Mouse (Mus musculus): Measurements from ENCODE around the gene Calm3. TPM values are rescaled to one million over a fixed set of nuclear protein-coding genes. Genes with fewer than 3 reads are reported as not detected.

Calm3 gene
- total RNA-seq, 1 experiment from 2014 or later, result 273 TPM

DNA sequence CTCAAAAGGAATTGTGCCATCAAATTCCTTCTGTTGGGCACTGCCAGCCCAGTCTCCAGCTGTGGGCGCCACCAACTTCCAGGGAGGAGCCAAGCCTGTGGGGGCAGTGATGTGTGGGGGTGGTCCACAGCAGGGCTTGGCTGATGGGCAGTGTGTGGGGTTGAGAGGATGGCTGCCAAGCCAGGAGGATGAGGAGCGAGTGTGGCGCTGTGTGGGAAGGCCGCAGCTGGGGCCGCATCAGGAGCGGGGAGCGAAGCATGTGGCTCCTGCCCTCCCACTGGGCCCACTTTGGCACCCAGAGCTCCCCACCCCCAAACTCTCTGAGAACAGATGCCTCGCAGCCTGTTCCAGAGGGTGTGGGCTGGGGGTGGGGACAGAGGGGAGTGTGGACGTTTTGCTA, 5.9 kb downstream of the Calm3 start:
- no peak for ATAC-seq (ENCODE audit: extremely low read depth, insufficient number of reproducible peaks, low FRiP score, poor library complexity, severe bottlenecking)

DNA sequence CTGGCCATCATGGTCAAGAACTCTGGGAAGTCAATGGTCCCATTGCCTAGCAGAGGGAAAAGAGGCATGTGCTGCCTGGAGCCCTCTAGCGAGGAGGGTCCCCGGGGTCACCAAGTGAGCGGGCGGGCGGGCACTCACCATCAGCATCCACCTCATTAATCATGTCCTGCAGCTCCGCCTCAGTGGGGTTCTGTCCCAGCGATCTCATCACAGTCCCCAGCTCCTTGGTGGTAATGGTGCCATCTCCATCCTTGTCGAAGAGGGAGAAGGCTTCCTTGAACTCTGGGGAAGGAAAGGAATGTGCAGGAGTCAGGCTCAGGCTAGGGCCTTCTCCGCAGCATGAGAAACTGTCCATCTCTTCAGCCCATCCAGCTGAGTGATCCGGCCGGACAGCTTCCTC, 6.5 kb downstream of the Calm3 start:
- ATAC-seq (ENCODE audit: extremely low read depth, insufficient number of reproducible peaks, low FRiP score, poor library complexity, severe bottlenecking), result no peak

DNA sequence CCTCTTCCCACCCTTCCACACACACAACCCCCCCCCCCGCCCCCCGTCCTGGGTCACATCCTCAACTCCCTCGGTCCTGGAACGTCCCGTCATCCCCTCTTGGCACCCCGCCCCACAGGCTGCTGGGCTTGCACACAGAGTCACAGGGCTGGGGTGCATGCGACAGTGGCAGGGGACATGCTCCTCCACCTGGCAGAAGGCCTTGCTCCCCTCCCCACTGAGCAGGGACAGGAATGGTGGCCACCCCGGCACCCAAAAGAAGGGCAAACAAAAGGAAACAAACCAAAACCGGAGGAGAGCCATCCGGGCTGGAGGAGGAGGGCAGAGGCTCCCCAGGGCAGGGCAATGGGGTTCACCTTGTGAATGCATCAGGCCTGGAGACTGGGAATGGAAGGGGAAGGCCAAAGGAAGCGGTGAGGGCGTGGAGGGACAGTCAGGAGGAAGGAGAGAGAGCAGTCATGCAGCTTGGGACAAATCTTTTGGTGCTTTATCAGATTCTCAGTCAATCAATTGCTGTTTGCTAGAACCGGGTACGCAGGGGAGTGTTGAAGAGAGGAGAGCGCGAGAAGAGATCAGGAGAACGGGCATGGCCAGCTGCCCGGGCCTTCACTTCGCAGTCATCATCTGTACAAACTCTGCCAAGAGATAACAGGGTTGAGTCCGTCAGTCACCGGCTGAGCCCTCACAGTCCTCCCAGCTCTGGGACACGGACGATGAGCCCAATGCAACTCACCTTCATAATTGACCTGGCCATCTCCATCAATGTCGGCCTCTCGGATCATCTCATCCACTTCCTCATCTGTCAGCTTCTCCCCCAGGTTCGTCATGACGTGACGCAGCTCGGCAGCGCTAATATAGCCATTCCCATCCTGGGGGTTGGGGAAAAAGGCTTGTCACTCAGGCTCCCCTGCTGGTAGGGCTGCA, 7.3 kb downstream of the Calm3 start:
- ATAC-seq (ENCODE audit: extremely low read depth, insufficient number of reproducible peaks, low FRiP score, poor library complexity, severe bottlenecking), result no peak

DNA sequence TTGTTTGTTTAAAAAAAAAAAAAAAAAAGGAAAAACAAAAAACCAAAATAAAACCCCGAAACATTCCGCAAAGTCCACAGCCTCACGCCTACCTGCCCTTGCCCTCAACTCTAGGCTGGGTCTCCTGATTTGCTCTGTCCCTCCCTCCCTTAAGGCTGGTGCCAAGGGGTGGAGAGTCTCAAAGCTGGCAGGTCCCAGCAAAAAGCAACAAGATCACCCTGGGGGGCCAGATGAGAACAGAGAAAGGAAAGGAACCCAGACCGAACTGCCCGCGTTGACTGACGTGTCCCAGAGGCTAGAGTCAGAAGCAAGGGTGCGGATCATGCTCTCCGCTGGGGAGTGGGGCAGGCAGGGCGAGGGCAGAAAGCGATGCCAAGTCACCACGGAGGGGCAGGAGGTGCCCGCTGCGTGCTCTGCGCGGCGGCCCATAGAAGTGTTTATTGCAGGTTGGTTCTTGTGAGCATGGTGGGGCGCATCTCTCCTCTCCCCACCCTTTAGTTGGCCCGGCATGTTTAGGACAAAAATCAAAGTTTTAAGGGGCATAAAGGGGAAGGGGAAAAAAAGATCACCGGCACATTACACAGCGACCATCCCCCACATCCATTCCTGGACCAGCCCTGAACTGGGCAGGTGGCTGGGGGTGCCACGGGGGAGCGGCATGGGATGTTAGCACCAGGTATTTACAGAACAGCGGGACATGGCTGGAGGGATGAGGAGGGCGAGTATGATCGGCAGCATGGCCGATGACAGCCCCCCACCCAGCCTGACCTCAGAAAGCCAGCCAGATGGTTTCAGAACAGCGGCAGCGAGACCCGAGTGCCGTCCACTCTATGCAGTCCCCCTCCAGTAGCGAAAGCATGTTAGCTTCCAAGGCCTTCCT, 8.2 kb downstream of the Calm3 start:
- no peak for ATAC-seq (ENCODE audit: extremely low read depth, insufficient number of reproducible peaks, low FRiP score, poor library complexity, severe bottlenecking)

DNA sequence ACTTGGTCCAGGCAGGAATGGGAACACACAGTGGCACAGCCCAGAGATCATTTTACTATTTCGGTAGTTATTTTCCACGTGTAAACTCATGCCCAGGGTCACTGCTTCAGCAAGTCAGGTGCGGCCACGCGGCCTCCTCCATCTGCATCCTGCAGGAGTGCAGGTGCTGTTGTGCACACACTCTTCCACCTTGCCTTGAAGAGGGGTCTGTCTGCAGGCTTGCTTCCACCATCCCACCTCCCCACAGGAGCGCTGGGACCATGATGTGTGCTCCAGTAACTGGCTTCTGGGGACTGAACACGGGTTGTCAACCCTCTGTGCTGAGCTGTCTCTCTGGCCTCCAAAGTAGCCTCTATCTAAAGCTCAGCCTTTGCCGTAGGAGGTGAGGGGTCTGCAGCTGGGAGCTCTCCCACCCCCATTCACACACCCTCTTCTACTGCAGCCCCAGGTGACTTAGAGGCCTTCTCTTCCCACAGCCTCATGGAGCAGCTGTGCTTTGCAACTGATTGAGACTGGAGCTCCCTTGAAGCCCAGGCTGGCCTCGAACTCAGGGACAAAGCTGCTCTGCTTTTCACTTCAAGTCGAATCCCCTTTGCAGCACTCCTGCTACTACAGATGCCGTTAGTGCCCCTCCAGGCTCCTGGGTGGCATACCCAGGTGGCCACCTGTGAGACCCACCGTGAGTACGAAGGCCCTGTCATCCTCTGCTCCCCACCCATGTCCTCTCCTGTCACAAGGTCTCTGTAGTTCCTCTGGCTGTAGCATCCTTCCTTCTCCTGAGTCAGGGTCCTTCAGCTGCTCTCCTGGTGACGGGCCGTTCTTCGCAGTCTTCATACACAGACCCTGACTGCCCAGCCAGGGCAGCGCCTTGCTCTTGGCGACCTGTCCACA, 9.2 kb downstream of the Calm3 start:
- no peak for ATAC-seq (ENCODE audit: extremely low read depth, insufficient number of reproducible peaks, low FRiP score, poor library complexity, severe bottlenecking)

DNA sequence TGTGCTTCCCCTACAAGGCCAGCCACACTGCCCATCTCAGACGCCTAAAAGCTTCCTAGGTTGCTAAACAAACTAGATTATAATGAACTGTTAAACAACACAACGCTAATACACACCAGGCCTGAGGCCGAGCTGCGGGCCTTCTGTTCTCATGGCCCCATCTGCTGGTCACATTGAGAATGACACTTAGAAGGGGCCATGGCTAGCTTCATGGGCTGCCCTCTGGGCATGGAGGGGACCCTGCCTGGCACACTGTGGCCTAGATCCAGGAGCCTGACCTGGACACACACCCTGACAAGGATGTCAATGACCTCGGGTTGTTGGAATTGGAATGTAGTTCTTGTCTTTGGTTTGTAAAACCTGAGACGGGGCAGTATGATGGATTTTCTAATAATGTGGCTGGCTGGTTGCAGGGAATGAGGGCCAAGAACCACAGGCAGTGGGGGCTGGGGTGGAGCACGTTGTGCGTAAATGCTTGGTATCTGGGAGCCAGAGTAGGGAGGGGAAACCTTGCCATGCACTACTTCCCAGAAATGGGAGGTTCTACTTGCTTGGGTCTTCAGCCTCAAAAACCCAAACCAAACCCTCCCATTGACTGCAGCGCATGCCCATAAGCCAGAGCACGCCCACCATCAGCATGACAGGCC, 10.0 kb downstream of the Calm3 start:
- ATAC-seq (ENCODE audit: extremely low read depth, insufficient number of reproducible peaks, low FRiP score, poor library complexity, severe bottlenecking), result peak; percentile 76

DNA sequence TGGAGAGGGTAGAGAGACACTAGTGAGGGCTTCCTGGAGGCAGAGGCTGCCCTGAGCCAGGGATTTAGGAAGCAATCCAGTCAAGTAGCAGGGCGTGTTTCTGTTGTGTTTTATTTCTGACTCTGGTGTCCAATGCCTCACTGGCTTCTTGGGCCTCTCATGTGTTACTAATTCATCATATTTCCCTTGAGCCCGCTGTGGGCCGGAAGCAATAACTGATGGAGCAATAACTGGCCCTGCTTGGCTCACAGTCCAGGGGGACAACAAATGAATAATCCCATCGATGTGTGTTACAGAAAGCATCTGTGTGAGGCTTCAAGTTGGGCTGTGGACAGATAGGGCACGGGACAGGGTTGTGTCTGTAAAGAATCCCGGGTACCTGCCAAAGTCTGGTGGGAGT, 11.6 kb downstream of the Calm3 start:
- ATAC-seq (ENCODE audit: extremely low read depth, insufficient number of reproducible peaks, low FRiP score, poor library complexity, severe bottlenecking), result no peak

DNA sequence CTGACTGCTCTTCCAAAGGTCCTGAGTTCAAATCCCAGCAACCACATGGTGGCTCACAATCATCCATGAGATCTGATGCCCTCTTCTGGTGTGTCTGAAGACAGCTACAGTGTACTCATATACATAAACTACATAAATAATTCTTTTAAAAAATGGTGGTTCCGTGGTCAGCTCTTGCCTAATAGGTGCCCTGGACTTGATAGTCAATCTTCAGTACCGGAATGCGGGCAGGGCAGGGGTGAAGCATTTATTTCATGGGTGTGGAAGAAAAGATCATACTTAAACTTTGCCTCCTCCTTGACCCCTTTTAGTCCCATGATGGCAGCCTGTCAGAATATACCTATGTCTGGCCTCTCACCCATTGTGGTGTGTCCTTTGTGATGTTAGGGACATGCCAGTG, 12.0 kb downstream of the Calm3 start:
- no peak for ATAC-seq (ENCODE audit: extremely low read depth, insufficient number of reproducible peaks, low FRiP score, poor library complexity, severe bottlenecking)

DNA sequence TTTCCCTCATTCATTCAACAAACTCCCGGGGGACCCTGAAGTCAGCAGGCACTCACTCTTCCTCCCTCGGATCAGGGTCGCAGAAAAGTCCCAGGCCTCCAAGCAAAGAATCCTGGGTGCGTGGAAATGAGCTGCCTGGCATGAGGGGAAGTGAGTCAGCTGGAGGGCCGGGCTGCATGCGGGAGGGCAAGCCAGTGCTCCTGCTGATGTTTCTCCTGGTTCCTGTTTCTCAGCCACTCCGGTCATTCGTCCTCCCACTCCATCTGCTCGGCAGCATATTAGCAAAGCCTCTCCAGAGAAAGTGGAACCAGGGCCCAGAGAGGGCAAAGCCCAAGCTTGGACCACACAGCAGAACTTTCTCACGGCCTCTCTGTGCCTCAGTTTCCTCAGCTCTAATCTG, 14.0 kb downstream of the Calm3 start:
- ATAC-seq (ENCODE audit: extremely low read depth, insufficient number of reproducible peaks, low FRiP score, poor library complexity, severe bottlenecking), result peak; percentile 51; the same call in 1 of the 2 replicates

DNA sequence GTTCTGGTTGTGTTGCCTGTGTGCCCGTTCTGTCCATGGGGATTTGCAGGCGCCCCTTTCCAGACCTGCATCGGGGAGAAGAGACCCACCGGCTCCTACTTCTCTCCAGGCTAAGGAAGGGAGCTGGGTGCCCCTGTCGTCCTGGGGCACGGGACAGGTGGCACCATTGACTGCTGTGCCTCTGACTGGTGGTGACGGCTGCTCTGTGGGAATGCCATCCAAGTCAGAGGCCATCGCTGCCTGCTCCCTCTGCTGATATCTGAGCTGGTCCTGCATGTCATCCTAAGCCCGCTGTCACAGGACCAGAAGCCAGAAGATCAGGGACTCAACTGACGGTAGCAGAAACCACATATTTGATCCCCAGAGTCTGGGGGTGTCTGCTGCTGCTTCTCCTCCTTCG, 15.1 kb downstream of the Calm3 start:
- no peak for ATAC-seq (ENCODE audit: extremely low read depth, insufficient number of reproducible peaks, low FRiP score, poor library complexity, severe bottlenecking)

DNA sequence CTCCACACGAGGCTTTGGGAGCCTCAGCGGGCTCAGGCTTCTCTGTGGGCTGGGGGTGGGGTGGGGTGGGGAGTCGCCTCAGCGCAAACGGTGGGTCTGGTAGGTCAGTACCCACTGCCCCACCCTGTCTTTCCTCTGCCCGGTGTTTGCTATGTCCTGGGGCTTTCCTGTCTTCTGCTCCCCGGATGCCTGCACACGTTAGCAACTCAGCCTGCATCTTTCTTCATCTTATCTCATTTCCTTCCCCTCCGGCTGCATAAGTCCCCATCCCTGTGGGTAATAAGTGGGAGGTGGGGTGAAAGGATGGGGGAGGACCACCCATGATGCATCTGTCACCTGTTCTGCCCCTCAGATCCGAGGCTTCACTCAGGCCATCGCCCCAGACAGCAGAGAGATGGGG, 15.5 kb downstream of the Calm3 start:
- no peak for ATAC-seq (ENCODE audit: extremely low read depth, insufficient number of reproducible peaks, low FRiP score, poor library complexity, severe bottlenecking)

DNA sequence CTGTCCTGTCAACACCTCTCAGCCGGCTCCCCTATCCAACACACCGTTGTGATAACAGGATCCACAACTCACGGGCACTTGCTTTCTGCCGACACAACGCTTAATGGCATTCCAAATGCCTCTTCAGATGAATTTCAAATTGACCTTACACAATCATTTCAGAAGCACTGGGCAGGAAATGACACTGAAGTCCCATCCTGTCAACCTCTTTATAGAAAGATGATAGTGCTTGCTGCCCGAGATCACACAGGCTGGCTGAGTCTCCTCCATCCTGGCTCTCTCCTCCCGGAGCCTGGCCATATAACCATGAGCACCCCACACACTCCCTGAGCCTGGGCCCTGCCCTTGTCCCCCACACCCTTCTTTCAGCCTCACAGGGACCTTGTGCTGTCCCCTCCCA, 16.1 kb downstream of the Calm3 start:
- ATAC-seq (ENCODE audit: extremely low read depth, insufficient number of reproducible peaks, low FRiP score, poor library complexity, severe bottlenecking), result no peak

DNA sequence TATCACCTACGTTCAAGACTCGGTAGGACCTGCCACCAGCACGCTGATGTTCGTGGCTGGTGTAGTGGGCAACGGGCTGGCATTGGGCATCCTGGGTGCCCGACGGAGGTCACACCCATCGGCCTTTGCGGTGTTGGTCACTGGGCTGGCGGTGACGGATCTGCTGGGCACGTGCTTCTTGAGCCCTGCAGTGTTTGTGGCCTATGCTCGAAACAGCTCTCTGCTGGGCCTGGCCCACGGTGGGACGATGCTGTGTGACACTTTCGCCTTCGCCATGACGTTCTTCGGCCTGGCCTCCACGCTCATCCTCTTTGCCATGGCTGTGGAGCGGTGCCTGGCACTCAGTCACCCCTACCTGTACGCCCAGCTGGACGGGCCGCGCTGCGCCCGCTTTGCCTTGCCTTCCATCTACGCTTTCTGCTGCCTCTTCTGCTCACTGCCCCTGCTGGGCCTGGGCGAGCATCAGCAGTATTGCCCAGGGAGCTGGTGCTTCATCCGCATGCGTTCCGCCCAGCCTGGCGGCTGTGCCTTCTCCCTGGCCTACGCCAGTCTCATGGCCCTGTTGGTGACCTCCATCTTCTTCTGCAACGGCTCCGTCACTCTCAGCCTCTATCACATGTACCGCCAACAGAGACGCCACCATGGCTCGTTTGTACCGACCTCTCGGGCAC, 16.9 kb downstream of the Calm3 start:
- no peak for ATAC-seq (ENCODE audit: extremely low read depth, insufficient number of reproducible peaks, low FRiP score, poor library complexity, severe bottlenecking)

DNA sequence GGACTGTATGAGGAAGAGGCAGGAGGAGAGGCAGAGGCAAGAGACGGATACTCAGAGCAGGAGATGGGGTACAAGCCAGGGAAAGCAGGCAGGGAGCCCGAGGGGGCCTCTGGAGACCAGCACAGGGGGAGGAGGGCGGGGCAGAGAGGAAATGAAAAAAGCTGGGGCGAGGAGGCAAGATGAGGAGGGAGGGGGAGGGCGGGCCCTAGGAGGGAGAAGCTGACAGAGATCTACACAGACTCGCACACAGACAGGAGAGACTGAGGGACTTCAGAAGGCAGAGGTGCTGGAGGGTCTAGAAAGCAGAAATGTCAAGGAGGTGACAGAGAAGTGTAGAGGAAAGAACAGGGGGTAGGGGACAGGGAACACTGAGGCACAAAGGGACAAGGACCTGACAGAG, 17.6 kb downstream of the Calm3 start, which contains the start of gene Ptgir:
Gene Ptgir, plus strand, starts transcription at position 210 of the 400 bp plus-strand sequence.
- no peak for ATAC-seq (ENCODE audit: extremely low read depth, insufficient number of reproducible peaks, low FRiP score, poor library complexity, severe bottlenecking)

DNA sequence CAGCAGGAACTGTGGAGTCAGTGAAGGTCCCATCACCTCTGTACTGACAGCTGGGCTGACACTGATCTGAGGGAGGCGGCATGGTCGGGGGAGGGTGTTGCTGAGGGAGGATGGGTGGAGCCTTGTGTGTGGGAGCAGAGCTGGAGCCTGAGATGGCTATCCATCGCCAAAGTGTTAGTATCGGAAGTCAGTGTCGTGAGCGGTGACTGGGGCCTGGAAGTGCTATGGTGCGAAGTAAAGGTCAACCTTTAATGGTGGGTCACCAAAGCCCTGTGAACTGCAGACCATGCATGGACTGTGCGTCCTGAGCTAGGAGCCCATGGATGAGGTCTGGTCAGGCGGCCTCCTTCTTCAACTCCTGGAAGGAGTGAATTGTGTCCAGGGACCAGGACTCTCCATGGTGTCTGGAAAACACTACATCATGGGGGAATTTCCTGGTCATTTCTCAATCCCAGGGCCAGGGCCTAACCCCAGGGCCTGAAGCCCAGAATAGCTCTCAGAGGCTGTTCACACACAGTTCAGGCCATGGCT, 18.4 kb downstream of the Calm3 start:
- ATAC-seq (ENCODE audit: extremely low read depth, insufficient number of reproducible peaks, low FRiP score, poor library complexity, severe bottlenecking), result no peak

DNA sequence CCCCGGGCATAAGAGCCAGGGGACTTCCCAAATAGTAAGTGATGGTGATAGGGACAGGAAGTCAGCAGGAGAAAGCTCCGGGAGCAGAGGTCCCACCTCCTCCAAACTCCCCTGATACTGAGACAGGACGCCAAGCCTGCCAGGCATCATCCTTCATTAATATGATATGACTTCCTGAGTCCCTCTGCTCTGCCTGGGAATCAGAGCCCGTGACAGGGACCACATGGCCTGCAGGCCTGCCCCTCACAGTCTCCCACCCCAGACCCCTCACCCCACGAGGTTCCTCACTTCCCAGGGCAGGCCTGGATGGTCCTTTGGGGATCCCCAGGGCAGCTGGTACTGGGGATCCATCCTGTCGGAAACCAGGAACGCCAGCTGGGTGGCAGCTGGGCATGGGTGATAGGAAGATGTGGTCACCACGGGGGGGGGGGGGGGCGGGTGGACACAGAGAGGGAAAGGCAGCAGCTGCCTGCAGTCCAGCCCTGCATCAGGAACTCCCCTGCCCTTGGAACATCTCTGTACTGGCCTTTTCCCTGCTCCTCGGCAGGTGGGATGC, 19.7 kb downstream of the Calm3 start:
- no peak for ATAC-seq (ENCODE audit: extremely low read depth, insufficient number of reproducible peaks, low FRiP score, poor library complexity, severe bottlenecking)

DNA sequence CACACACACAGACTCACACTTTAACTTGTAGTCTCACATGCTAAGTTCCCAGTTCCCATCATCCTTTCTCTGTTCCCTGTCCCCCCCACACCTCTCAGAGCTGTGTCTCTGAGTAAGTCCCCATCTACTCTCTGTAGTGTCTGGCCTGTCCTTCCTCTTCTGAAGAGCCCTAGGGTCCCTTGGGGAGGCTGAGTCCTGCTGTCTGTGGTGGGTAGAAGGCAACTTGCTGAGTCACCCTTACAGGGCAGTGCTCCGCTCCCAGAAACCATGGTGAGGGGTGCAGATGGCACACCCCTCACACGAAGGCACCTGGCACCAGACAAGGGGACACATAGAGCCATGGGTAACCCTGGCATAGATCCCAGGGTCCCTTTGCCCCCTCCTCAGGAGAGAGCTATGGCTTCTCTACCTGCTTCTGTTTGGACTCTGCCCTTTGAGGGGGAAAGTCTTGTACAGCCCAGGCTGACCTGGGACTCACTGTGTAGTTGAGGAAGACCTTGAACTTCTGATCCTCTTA, 20.4 kb downstream of the Calm3 start:
- no peak for ATAC-seq (ENCODE audit: extremely low read depth, insufficient number of reproducible peaks, low FRiP score, poor library complexity, severe bottlenecking)

All from neutrophil, adult 5-6 weeks (primary cell).